Mouse (Mus musculus) layer of hippocampus, postnatal 14 days (tissue): ENCODE measurements at regions not wholly inside any gene's neighbourhood (a gene's known extent, or its start where the extent isn't known, plus 50 kb on each side); places are given as distances from the start of the nearest gene placed in this dataset.

ENCODE experiments used
- DNase-seq, 2 experiments: peaks; one replicate each; pipeline ENCODE4 v3.0.0; 2021 to 2022; ENCODE audit warnings: low spot score in 2 of 2, mixed read lengths in 1 of 2

DNA sequence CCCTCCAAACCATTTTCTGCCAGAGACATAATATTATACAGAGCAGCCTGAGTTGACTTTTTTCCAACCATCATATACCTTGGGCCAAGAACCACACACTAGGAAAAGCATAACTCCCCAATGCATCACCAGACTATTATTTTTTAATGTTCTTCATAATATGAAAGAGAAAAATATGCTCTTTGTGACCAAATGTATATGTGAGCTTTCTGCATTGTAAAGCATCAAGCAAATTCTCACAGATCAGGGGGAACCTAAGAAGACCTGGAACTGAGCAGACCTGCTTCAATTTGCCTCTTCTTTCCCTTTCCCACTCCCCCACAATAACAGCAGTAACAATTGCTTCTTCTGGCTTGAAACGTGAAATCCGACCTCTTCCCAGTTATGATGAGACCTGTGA lies 407.6 kb downstream of the Atp6ap1l start:
- DNase-seq = no peak

DNA sequence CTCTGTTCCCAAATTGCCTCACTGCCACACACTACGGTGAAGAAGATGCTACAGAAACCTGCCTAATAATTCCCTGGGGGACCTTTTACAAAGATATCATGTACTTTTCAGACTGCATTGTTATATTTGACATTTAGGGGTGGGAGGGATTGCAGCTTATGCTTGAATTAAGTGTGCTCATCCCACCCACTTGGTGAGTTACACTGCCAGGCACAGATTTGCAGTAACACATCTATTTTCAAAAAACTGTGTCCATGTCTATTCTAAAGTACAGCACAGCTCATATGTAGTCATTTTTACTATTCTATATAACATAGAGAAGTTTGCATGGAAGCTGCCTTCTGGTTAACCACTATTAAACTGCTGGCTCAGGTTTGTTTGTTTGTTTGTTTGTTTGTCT lies 404.3 kb upstream of the Xrcc4 start:
- no peak for DNase-seq

GRCm38 (mm10) chr13:90490991-90491951 lies 401.9 kb upstream of the Xrcc4 start:
- no peak for DNase-seq

DNA sequence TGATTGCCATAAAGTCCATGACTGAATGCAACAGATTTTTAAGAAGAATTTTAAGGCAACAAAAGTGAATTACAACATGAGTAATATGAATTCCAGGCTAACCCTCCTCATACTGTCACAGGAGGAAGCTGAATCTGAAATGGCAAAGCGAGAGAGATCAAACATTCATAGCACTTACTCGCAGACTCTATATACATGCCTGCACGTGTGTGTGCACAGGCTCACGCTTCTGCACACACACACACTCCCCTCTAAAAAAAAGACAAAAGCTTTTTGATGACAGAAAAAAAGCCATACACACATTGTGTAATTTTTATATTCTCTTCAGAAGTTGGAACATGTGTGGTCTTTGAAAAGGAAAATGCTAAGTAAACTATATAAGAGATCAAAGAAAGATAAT lies 391.1 kb upstream of the Xrcc4 start:
- no peak for DNase-seq

DNA sequence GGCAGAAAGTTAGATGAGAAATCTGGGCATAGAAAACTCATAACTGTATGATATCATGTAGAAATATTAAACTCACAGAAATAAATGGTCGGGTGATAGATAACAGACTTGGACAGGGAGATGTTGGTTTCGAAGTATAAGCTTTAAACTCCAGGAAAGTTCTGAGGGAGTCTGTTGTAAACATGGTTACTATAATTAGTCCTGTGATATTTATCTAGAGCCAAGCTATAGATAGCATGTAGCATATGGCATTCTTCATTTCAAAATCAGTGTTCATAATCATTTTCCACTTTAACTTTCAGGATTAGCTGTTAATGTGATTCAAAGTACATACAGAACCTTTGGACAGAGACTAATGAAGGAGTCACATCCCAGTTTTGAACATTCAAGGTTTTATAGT lies 387.5 kb upstream of the Xrcc4 start:
- no peak for DNase-seq

DNA sequence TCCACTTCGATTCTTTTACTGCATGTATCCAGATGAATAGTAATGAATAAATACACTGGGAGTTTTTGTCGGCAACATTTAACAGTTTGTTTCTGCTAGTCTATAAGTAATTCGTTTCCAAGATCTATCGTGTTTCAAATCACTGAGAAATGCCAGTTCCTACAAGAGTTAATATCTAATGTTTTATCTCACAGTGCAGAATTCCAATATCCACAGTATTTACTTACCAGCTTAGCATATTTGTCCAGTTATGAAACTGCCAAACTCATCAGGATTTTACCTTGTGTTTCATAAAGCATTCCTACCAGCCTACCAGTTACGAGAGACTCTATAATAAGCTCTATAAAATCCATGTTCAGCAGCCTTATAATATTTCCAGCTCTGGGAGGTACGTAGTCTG lies 385.1 kb upstream of the Xrcc4 start:
- no peak for DNase-seq

DNA sequence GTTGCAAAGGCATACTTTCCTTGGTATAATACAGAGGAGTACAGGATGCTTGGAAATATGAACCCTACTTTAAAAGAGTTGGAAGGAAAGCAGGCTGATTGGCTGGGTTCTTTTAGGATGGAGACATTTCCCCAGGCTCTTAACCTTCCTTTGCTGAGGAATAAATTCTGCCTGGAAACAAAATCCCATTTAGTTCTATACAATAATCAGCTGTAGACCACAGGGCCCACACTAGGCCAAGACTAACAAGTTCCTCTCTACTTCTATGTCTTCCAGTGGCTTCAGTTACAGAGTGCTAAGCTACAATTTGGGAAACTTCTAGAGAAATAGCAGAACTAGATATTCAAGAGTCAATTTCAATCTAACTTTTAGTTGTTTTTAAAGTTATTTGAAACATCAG lies 384.6 kb upstream of the Xrcc4 start:
- DNase-seq = no peak

DNA sequence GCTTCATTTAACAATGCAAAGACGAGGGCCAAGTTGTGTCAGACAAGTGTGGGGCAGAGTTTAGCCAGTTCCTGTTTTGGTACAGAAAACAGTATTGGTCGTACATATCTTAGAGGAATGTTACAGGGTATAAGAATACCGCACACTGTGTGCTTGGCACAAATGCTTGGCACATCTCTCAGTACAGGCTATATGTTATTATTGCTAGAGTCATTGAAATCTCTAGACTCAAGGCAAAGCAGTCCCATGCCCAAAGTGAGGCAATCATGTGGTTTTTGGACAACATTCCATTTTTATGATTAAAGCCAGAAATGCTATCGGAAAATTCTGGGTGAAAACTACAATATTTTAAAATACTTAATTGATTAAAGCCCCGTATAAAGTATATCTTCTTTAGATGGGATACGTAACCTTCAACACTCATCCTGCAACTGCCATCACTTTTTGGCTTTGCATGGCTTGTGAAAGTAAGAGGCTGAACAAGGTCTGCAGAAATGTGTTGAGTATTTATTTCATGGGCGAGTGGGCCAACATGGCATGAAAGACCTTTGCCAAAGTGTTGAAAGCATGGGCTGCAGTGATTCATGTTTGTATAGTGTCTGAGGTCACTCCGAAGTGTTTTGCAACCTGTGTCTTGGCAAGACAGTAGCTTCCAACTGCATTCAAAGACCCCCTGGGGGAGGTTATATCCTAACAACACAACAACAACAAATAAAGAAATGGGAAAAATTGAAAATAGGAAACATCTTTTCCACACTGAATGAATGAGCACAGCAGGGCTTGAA lies 383.8 kb upstream of the Xrcc4 start:
- DNase-seq = no peak

GRCm38 (mm10) chr13:90466096-90466495 lies 376.7 kb upstream of the Xrcc4 start:
- no peak for DNase-seq

GRCm38 (mm10) chr13:90464051-90464450 lies 374.6 kb upstream of the Xrcc4 start:
- no peak for DNase-seq

DNA sequence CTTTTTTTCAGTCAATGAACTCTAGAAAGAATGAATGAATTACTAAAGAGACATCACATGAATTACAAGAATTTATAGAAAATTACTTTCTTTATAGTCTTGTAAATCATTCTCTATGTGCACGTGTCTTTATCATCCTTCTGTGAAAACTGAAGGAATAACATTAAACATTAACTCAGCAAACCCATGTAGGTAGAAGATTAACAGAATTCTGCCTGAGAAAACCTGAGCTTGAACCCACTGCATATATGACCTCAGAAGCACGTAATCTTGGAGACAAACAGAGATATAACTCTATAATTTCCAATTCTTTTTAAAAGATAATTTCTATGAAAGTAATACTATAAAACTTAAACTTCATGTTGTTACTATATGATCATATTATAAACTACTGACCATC lies 374.0 kb upstream of the Xrcc4 start:
- DNase-seq = no peak

DNA sequence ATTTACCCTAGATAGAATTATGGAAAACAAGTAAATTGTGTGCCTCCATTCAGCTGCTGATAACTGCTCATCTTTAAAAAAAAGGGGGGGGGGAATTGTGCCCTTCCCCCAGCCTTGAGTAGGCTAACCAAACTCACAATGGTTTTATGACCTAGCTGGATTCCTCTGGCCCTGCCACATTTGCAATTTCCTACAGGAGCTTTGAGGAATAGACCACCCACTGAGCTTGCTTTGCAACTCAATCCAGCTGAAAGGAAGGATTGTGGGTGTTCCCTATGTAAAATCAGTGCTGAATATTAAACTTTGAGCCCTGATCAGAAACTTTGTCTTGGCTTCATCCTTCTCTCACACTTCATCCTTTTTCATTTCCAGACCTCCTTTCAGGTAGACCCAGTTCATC lies 365.2 kb upstream of the Xrcc4 start:
- no peak for DNase-seq

DNA sequence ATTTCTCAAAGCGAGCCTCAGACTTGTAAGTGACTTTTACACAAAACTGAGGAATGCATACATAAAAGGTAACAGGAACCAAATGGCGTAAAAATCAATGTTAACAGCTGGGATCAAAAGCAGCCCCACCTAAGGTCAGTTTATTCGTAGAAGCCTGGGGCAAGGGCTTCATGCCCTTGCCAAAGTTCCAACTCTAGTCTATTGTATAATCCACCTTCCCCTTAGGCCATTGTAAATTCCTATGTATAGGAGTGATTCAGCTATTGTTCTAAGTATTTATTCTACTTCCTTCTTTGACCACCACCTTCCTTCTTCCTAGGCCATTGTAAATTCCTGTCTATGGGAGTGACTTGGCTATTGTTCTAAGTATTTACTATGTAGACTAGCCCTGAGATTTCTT lies 337.5 kb upstream of the Xrcc4 start:
- DNase-seq = no peak

- no peak for DNase-seq
Measured at GRCm38 (mm10) chr13:90425379-90425778, 336.0 kb upstream of the Xrcc4 start.

DNA sequence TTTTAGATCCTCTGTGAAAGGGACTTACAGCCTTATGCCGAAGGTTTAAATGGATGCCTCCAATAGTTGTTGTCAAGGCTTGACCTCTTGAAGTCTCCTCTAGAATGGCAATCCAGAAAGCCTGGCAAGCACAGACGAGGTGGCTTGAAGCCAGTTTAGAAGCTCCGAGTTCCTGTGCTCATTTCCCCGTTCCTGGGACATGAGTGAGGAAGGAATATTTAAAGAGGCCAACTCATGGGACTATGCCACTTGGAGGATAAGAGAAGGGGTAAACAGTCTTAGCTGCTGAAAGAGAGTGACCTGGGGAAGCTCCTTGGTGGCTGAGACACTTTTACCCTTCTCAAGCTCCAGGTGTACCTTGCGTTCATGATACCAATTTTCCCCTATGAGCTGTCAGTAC lies 335.1 kb upstream of the Xrcc4 start:
- no peak for DNase-seq

DNA sequence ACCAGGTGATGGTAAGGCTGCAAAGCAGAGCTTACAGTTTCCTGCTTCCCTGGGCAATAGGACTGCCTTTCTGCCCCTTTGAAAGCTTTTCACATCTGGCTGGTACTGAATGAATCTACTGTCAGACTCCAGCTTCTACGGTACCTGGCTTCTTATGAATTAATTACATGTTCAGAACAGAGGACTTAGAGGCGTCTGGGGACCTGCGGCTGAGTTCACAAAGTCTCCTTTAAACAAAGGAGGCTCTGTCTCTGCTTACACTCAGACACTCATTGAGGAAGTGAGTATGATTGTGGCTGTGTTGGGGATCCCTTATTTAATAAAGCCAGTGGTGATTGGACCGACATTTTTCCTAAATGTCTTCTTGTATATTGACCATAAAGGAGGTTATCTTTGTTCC lies 331.6 kb upstream of the Xrcc4 start:
- DNase-seq = no peak

DNA sequence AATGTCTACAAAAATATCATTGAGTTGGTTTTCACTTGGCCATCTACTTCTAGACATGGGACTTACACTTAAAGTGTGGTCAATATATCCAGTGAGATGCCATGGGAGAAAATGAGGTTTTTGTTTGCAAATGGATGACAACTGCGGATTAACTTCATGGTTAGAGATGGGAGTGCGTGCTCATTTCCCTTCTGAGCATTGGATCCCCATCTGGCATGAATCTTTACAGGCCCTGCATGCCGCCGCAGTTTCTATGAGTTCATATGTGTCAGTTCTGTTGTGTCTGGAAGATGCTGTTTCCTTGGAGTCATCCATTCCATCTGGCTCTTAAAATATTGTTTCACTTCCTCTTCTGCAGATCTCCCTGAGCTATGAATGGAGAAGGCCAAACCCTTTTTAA lies 315.0 kb upstream of the Xrcc4 start:
- DNase-seq = no peak

DNA sequence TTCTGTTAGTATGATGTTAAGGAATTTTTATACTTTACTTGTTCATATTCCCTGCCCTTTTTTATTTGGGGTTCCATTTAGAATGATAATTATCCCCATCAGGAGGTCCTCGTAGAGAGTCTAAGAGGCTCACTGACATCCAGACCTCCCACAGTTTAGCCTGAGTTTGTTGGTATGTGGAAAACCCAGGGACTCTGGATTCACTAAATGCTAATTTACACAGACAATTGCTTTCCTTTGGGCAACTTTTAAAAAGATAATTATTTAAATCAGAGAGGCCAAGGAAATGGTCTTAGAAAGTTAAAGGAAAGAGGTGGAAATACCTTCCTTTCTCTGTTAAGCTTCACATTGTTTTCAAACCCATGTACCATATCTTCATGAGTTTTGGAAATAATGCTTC lies 312.7 kb upstream of the Xrcc4 start:
- no peak for DNase-seq

DNA sequence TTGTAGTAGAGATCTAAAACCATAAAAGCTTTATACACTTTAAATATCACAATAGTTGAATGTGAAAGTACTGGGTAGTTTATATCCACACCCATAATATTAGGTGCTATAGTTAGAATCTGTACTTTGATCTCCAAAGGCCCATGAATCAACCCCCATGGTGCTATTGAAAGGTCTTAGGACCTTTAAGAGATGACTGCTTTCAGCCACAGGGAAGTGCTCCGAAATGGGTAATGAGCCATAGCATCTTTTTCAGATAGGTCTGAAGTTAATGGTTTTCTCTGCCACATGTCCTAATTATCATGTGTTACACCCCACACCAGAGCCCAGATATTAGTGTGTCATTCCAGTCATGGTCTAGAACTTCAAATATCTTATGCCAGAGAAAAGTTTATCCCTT lies 312.1 kb upstream of the Xrcc4 start:
- no peak for DNase-seq

DNA sequence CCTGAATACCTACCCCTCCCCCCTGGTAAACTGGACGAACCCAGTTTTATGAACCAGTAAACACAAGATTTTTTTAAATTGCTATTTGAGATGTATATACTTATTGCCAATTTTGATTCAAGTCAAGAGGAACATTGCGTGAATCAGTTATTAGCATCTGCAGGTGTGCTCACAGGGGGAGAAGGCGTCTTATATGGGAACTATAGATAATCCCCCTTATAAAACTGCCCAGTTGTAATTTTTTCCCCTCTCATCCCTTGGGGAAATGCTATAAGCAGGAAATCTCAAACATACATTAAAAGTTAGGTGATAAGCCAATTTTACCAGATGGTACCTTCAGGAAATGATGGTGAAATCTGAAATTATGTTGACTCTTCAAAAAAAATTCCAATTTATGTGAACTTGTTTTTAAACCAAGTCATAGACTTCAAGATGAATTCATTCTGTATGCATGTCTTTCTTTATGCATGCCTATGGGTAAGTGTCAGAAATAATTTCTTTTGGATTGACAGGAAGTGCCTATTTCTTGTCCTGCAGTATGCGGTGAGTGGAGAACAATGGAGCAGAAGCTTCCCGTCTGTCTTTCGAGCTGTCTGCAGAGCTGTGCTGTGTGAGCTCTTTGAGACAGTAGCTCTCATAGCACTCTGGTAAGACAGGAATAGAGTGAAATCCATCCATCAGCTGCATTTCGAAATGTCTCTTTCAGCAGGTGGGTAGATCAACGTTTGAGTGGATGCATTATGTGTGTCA lies 306.0 kb upstream of the Xrcc4 start:
- no peak for DNase-seq

DNA sequence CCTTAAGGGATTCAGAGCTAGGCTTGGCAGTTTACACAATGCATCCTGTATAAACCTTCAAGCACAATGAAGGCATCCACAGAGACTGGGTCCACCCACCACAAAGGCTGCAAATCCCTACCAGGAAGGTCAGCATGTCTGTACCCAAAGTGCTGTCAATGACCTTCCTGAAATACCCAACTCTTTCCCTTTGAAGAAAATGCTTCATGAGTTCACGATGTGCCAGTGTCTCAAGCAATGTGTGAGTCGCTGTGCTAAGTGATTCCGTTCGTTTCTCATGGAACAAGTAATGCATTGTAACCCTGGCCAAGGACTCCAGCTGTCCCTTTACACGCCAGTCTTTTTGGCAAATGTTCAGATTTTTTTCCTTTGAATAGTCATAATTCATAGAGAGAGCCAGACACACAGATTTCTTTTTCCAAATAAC lies 305.4 kb upstream of the Xrcc4 start:
- peak; percentile 19 to 76 for DNase-seq

DNA sequence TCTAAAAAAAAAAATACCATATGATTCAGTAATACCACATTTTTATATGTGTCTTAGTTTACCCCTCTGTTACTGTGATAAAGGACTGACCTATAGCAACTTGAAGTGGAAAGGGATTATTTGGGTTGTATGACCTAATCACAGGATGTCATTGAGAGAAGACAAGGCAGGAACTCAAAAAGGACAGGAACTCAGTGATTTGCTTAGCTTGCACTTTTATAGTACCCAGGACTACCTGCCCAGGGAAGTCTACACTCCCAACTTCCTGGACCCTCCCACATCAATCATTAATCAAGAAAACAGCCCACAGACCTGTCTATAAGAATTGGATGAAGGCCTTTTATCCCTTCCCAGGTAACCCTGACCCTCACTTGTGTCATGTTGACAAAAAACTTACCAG lies 303.0 kb upstream of the Xrcc4 start:
- DNase-seq = no peak
